Mouse (Mus musculus): ENCODE measurements around the gene Zfp553.

GRCm38 (mm10) chr7:127253821-127254769, 21.2 kb downstream of the Zfp553 start:
- TF ChIP-seq CTCF (IDR thresholded peaks at IDR 0.05; ENCODE audit: insufficient read depth, low read length) (no peak), POLR2A (IDR thresholded peaks at IDR 0.05; ENCODE audit: borderline replicate concordance, extremely low read depth, low read depth, low read length) (peak; percentile 70; the same call in 1 of the 2 replicates)

All from lung, adult 2 months (tissue).